Mouse (Mus musculus) right cerebral cortex, postnatal 36 days (tissue): Measurements from ENCODE around the gene Plxnd1.

ENCODE experiments used
- DNase-seq, 2 experiments: peaks; one replicate each; pipeline ENCODE4 v3.0.0; 2022; ENCODE audit warnings: low spot score in 2 of 2, mixed read lengths in 1 of 2

Gene Plxnd1

GRCm38 (mm10) chr6:115982889-115983288 lies 11.9 kb downstream of the Plxnd1 start:
- DNase-seq, result no peak

- DNase-seq, result no peak
These were observed 16.2 kb downstream of the Plxnd1 start for GRCm38 (mm10) chr6:115978596-115978995.

- DNase-seq, result no peak
These were observed 17.0 kb downstream of the Plxnd1 start for GRCm38 (mm10) chr6:115977810-115978209.

DNA sequence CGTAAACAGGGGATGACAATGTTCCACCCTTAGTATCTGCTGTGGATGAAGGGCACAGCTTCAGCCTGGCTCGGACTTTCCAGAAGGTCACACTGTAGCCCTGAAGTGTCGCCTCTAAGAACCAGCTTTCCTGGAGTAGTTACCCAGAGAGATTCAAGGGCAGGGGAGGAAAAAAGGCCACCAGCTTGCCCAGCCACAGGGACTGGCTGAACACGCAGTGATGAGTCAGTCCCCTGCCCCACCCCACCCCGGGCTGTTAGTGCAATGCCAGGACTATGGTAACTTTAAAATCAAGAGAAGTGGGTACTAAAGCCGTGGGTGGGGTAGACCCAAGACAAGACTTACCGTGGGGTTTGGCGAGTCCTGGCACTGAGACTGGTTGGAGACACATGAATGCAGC lies 19.2 kb downstream of the Plxnd1 start:
- no peak for DNase-seq

GRCm38 (mm10) chr6:115973881-115974662 lies 20.7 kb downstream of the Plxnd1 start:
- no peak for DNase-seq

- no peak for DNase-seq
These were observed 21.5 kb downstream of the Plxnd1 start for GRCm38 (mm10) chr6:115973139-115973875.

DNA sequence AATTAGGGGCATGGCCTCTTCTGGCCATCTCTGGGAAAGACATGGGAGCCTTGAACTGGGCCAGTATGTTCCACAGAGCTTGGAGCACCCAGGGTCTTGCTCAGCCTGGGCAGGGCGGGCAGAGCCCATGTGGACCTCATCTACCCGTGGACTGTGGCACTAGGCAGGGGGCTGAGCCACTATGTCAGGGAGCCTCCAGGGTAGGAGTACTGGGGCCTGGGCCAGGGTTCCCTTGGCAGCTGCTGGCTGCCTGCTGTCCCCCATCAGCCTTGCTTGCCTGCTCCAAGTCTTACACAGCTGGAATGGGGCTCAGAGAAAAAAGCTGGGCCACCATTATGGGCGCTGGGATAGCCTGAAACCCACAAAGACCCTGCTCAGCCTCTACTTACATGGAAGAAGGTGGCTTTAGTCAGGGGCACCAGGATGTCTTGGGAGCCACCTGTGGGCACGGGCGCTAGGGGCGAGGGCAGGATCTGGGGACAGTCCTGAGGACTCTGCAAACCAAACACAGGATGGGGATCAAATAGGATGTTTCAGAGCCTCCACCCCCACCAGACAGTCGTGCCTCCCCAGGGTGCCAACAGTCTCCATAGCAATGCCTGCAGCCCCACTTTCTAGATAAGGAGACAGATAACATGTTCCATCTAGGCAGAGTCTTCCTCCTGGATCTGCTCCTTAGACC lies 22.6 kb downstream of the Plxnd1 start:
- DNase-seq, result no peak

- no peak for DNase-seq
These were observed 23.3 kb downstream of the Plxnd1 start for GRCm38 (mm10) chr6:115971273-115972060.

DNA sequence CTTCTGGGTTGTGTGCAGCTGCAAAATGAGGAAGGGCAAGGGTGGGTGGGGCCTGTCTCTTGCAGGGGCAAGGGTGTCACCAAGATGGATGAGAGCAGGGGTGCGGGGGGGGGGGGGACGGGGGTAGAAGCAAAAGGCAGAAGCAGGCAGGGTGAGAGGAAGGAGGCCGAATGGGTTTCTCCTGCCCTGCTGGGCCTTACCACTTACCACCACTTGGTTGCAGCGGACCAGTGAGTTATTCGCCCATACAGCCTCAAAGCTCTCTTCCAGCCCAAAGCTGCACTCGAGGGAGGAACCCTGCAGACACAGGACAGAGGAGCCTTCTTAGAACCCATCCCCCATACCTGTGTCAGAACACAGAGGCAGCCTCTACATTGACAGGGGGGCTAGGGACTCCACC lies 24.9 kb downstream of the Plxnd1 start:
- DNase-seq, result no peak

DNA sequence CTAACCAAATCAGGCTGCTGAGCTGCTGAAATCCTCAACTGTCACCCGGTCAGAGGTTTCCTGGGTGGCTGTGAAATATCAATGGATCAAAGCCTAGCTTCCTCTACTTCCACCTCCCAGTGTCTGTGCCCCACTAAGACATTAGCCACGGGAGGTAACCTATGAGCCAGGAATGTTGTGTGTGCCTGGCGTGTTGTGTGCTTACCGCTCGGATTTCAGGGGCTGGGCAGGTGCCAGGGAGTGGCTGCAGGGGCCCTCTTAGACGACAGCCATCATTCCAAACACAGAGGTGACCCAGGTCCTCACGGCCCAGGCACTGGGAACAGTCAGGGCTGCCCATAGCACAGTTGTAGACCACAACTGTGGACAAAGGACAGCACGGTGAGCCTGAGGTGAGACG lies 25.7 kb downstream of the Plxnd1 start:
- no peak for DNase-seq

GRCm38 (mm10) chr6:115968700-115969099 lies 26.1 kb downstream of the Plxnd1 start:
- no peak for DNase-seq

- no peak for DNase-seq
These were observed 26.7 kb downstream of the Plxnd1 start for GRCm38 (mm10) chr6:115968086-115968485.

DNA sequence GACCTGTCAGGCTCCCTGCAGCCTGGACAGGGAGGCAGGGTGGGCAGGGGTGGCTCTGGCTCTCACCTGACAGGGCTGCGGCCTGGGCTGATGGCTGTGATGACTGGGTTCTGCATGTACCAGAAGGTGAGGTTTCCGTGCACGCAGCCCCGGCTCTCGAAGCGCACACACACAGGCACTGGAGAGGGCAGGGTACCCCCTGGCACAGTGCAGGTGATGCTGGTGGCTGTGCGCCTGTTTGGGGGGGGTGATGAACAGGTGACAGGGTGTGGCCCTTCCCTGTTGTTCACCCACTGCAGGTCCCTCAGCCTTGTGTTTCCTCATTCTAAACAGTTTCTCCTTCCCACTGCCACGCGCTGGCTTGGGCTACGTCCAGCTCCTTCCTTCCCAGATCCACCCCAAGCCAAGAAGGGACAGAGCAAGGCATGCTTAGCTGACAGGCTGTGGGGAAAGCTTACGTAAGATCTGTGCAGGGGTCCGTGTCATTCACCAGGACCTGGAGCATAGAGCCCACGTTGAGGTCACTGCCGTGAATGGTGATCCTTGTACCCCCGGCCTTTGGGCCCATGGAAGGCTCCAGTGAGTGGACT lies 27.4 kb downstream of the Plxnd1 start:
- no peak for DNase-seq

GRCm38 (mm10) chr6:115966227-115966966 lies 28.4 kb downstream of the Plxnd1 start:
- DNase-seq, result no peak

DNA sequence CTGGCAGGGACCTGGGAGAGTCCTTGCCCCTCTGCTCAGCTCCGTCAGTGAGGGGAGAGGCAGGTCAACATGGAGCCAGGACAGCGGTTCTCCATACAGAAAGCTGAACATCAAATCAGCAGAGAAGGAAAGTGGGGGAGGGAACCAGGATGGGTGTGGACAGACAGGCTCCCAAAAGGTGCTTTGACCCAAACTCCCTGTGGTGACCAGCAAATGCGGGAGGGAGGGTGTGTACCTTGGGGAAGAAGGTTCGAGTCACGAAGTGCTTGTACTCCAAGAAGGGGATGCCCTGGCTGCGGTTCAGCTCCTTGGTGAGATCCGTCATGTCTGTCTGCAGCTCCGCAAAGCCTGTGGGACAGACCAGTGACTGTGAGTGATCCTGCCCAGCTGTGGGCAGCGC lies 31.1 kb downstream of the Plxnd1 start:
- DNase-seq, result no peak

DNA sequence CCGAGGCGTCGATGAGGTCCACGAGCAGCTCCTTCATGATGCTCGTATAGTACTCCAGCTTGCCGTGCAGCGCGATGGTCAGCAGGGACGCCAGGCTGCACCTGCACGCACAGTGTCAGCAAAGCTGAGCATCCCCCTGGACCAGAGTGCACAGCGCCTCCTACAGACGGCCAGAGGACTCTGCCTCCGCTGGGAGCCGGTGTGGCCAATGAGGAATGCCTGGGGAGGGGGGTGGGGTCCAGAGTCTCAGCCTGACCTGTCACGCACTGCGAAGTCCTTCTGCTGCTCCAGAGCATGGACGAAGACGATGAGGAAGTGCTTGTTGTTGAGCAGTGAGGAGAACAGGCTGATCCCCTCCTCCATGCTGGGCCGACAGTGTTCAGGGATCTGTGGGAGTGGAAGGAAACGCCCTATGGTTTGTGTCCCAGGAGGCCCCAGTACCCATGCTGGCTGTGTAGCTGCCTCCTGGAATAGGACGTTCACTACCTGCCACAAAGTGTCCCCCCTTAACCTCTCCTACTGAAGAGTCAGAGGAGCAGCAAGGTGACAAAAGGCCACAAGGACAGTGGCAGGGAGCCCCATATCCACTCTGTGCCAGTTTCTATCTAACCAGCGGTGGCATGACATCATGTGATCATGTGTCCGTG lies 32.2 kb downstream of the Plxnd1 start:
- DNase-seq, result no peak

- no peak for DNase-seq
These were observed 33.1 kb downstream of the Plxnd1 start for GRCm38 (mm10) chr6:115961743-115962142.

DNA sequence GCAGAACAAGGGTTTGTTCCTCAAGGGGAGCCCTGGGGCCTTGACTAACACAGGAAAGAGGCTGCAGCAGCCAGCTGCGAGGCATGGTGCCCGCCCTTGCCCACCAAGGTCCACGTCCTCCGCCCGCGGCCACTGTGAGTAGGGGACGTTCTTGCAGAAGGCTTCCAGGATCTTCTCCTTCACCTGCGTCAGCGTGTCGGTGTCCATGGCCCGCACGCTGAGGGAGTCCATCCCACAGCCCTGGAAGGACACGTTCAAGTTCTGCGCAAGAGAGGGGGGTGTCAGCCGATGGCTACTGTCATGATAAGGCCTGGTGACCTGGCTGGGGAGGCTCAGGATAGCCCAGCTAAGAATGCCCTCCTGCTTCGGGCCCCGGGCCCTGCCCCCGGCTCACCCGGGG lies 34.5 kb downstream of the Plxnd1 start:
- no peak for DNase-seq

DNA sequence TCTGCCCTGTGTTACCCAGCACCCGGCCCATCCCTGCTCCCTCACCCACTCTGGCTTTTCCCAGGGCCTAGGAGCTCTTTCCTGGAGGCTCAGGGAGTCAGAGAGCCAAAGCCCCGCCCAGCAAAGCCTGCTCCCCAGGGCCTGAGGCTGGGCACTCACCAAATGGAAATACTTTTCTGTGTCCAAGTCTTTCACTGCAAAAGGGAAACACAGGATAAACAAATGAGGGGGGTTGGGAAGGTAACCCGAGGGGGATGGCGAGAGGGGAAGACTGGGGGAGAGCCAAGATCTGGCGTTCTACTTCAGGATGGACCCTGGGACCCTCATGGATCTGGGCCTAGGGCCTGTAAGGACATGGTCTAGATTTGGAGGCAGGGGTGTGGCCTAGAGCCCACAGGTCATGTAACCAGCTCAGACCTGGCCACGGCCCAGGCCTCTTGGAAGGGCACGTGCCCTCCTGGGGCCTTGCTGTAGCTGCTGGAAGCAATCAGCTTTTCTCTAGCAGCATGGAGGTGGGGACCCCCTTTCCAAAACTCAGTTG lies 35.6 kb downstream of the Plxnd1 start:
- DNase-seq, result no peak

DNA sequence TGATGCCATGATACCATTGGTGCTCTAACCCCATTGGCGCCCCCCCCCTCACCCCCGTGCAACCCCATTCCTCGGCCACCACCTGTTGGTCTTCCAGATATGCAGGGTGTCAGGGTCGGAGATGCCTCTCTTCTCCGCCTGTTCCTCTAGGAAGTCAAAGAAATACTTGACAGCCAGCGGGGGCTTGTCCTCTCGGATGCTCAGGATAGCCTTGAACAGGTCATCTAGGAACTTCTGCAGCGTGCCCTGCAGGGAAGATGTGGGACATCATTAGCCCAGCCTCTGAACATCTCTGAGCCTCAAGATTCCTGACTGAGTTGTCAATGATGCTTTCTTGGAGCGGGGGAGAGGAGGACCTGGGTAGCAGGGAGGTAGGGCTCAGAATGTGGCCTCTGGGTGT lies 36.4 kb downstream of the Plxnd1 start:
- no peak for DNase-seq
